ENCODE assay signal across 10 mouse cellular contexts in the genomic region with DNA sequence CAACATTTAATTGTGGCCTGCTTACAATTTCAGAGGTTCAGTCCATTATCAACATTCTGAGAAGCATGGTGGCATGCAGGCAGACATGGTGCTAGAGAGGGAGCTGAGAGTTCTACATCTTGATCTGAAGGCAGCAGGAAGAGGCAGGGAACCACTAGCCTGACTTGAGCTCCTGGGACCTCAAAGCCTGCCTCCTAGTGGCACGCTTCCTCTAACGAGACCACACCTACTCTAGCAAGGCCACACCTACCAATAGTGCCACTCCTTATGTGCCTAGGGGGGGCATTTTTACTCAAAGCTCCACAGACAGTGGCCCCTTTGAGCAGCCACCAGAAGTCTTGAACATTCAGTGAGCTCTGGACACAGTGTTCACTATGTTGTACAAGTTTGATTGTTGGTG.
DNase-seq lines count a peak whose midpoint lies in the region; ATAC-seq and TF ChIP-seq lines count a peak whose summit lies in the region.
"Had no signal": no experiment of that assay in that cellular context is flagged by ENCODE, and none has a peak within 500 bp of the region (broad histone marks: within the 10 kb centered on the region; RNA-seq: fewer than 3 reads in every experiment).

No protein-coding gene starts in this region.

- no peak overlapping the region for H3K4me3 ChIP-seq in kidney, embryonic 15.5 days (replicated peaks)
- H3K4me3 ChIP-seq in ES-Bruce4 (ENCODE audit: low read depth, low read length), result no peak overlapping the region
- H3K4me3 ChIP-seq in forebrain, embryonic 14.5 days (ENCODE audit: low read depth, low read length), result no peak overlapping the region
- H3K4me3 ChIP-seq: embryonic facial prominence, embryonic 15.5 days had no signal

- DNase-seq in kidney, postnatal 36 days, result peak; percentile 7 to 12
- peak; percentile 40 to 42 for DNase-seq in lung, postnatal 4 days
- DNase-seq in forebrain, embryonic 14.5 days (ENCODE audit: low spot score), result no peak
- no peak for DNase-seq in cerebellum, postnatal 10 days
- DNase-seq: right cerebral cortex, postnatal 25 days had no signal

- H3K9me3 ChIP-seq in kidney, embryonic 15.5 days (replicated peaks), result no peaks in the 10 kb centered on the region
- H3K9me3 ChIP-seq in ES-Bruce4 (replicated peaks; ENCODE audit: control insufficient read depth, insufficient read depth, low read length, poor library complexity, severe bottlenecking), result no peaks in the 10 kb centered on the region; the same call in 1 of the 2 replicates
- no peaks in the 10 kb centered on the region; the same call in 1 of the 2 replicates for H3K9me3 ChIP-seq in forebrain, embryonic 14.5 days (replicated peaks; ENCODE audit: control insufficient read depth, low read length)
- H3K9me3 ChIP-seq: embryonic facial prominence, embryonic 15.5 days had no signal

- TF ChIP-seq POLR2A in ES-Bruce4 (IDR thresholded peaks at IDR 0.05; ENCODE audit: insufficient read depth, low read length), result no peak

- H3K27ac ChIP-seq in kidney, embryonic 15.5 days, result no peak overlapping the region
- no peak overlapping the region for H3K27ac ChIP-seq in ES-Bruce4 (ENCODE audit: insufficient read depth, low read length)
- no peak overlapping the region for H3K27ac ChIP-seq in forebrain, embryonic 14.5 days (ENCODE audit: low read depth, low read length)
- H3K27ac ChIP-seq: embryonic facial prominence, embryonic 15.5 days; macrophage had no signal

- H3K4me1 ChIP-seq in kidney, embryonic 15.5 days, result peaks cover 2% of the 10 kb centered on the region; the same call in 1 of the 2 replicates
- H3K4me1 ChIP-seq in ES-Bruce4 (ENCODE audit: control insufficient read depth, insufficient read depth, low read length), result no peaks in the 10 kb centered on the region
- H3K4me1 ChIP-seq in forebrain, embryonic 14.5 days (ENCODE audit: control insufficient read depth, insufficient read depth, low read length), result no peaks in the 10 kb centered on the region

- H3K36me3 ChIP-seq in kidney, embryonic 15.5 days, result no peaks in the 10 kb centered on the region
- no peaks in the 10 kb centered on the region for H3K36me3 ChIP-seq in ES-Bruce4 (ENCODE audit: control insufficient read depth, insufficient read depth, low read length, poor library complexity, severe bottlenecking)
- H3K36me3 ChIP-seq in forebrain, embryonic 14.5 days (ENCODE audit: control insufficient read depth, insufficient read depth, low read length), result no peaks in the 10 kb centered on the region
- H3K36me3 ChIP-seq: embryonic facial prominence, embryonic 15.5 days had no signal

- no peak for ATAC-seq in kidney, embryonic 15.5 days (replicated peaks; ENCODE audit: low FRiP score)
- ATAC-seq in common myeloid progenitor, adult 5-6 weeks (replicated peaks; ENCODE audit: low read depth, poor library complexity, severe bottlenecking), result peak; percentile 65
- no peak for ATAC-seq in forebrain, embryonic 14.5 days

- peak; percentile 36 for TF ChIP-seq CTCF in ES-Bruce4 (IDR thresholded peaks at IDR 0.05; ENCODE audit: low read depth, low read length)

- 0 out of 2 replicates have a peak, but pooled peaks cover 3% of the 10 kb centered on the region for H3K27me3 ChIP-seq in kidney, embryonic 15.5 days
- H3K27me3 ChIP-seq in ES-Bruce4 (ENCODE audit: control insufficient read depth, insufficient read depth, low read length, poor library complexity, severe bottlenecking), result no peaks in the 10 kb centered on the region
- no peaks in the 10 kb centered on the region for H3K27me3 ChIP-seq in forebrain, embryonic 14.5 days (replicated peaks; ENCODE audit: control insufficient read depth, insufficient read depth, low read length)
- H3K27me3 ChIP-seq: embryonic facial prominence, embryonic 15.5 days had no signal

- no peak overlapping the region for H3K9ac ChIP-seq in kidney, embryonic 15.5 days
- H3K9ac ChIP-seq in ES-Bruce4 (ENCODE audit: low read depth, poor library complexity, severe bottlenecking), result no peak overlapping the region
- H3K9ac ChIP-seq in forebrain, embryonic 14.5 days (ENCODE audit: low read length), result no peak overlapping the region
- H3K9ac ChIP-seq: embryonic facial prominence, embryonic 15.5 days had no signal

- 77% methylated on average over 2 of the region's 2 CpGs for WGBS in kidney, embryonic 15.5 days
- 72% methylated on average over 2 of the region's 2 CpGs for WGBS in forebrain, embryonic 14.5 days

- no peak for TF ChIP-seq EP300 in ES-Bruce4 (IDR thresholded peaks at IDR 0.05; ENCODE audit: insufficient read depth, low read depth, low read length)

- H3K4me2 ChIP-seq in kidney, embryonic 15.5 days, result no peak overlapping the region
- no peak overlapping the region for H3K4me2 ChIP-seq in forebrain, embryonic 14.5 days (ENCODE audit: low read length)
- H3K4me2 ChIP-seq: embryonic facial prominence, embryonic 15.5 days had no signal

Comparison
In these comparisons a context has a peak if more than half of its experiments do, and no peak if none do; other contexts are left out.
1. DNase-seq: peak in kidney, postnatal 36 days (2 of 2) and lung, postnatal 4 days (2 of 2); none in forebrain, embryonic 14.5 days (single experiment) and cerebellum, postnatal 10 days (0 of 2).